Mouse (Mus musculus) frontal cortex, postnatal 36 days (tissue): ENCODE measurements at regions not wholly inside any gene's neighbourhood (a gene's known extent, or its start where the extent isn't known, plus 50 kb on each side); places are given as distances from the start of the nearest gene placed in this dataset.

Experiments used
- DNase-seq, 2 experiments: peaks; one replicate each; pipeline ENCODE4 v3.0.0; 2022; ENCODE audit warnings: low spot score in 2 of 2

GRCm38 (mm10) chr13:110784162-110784785 lies 389.4 kb downstream of the Plk2 start:
- DNase-seq: peak; percentile 12 to 20

- DNase-seq: peak; percentile 22 to 24
These were observed 390.0 kb downstream of the Plk2 start for GRCm38 (mm10) chr13:110784822-110785221.

DNA sequence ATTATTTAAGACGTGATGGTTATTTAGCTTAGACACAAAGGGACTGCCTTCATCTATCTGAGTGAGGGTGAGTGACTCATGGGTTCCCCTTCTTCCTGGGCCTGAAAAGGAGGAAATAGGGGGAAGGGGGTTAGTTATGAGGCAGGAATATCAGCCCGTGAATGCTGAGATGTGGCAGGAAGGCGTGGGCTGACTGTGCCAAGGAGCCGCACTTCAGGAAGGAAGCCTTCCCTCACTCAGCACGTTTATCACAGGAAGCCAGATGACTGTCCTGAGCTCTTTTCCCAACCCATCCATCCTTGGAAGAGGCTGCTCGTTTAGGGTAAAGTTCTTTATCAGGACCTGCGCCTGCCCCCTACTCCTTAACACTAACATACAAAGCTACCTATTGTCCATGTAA lies 403.5 kb downstream of the Plk2 start:
- no peak for DNase-seq

GRCm38 (mm10) chr13:110802841-110803240 lies 408.0 kb downstream of the Plk2 start:
- no peak for DNase-seq

DNA sequence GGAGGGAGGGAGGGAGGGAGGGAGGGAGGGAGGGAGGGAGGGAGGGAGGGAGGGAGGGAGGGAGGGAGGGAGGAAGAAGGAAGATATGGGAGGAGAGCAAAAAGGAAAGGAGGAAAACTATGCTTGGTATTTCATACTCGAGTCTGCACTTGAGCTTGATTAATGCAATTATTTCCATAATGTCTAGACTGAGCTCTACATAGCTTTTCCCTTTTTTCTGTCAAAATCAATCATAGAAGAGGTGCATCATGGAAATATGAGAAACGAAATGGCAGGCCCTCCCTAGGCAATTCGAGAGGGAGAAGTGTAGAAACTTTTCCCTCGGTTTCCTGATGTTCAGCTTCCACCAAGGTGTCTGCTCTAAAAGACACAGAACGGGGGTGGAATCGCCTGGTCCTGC lies 417.6 kb downstream of the Plk2 start:
- no peak for DNase-seq

- DNase-seq: no peak
These were observed 419.2 kb downstream of the Plk2 start for GRCm38 (mm10) chr13:110814066-110814465.

DNA sequence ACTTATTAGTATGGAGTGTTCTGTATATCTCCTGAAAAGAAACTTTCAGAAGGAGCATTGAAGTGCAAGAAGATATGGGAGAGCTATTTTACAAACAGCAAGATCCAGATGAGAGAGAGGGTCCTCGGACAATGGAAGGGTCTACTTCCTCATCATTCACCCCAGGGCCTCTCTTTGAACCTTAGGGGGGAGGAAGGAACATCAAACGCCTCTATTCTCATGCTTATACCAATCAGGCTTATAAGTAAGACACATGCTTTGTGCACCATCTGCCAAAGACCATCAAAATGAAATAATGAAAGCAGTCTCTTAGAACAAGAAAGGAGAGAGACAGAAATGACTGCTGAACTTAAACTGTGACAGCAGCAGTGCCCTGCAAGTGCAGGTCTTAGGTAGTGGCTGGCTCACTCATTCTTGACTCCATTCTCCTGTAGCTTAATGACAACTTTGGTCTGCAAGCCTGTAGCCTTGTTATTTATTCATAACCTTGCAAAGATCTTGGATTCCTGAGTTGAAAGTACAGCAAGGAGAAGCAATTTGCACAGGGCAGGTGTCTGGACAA lies 424.5 kb downstream of the Plk2 start:
- DNase-seq: no peak

GRCm38 (mm10) chr13:110824878-110825277 lies 429.9 kb upstream of the Actbl2 start:
- DNase-seq: no peak

DNA sequence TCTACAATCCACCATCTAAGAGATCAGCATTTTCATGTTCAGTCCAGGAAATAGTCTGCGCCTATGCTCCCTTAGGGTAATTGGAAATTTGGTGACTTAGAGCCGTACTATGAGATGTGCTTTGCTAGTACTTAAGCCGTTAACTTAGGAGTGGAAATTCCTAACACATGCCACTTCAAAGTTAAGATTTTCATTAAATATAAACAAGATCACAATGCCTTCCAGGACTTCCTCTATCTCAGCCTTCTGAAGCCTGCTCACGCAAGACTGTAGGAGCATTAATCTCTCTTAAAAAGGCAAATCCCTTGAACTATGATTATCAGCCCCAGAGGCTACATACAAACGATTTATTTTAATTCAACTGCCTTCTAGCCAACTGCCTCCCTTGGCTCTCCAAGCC lies 422.4 kb upstream of the Actbl2 start:
- DNase-seq: no peak

DNA sequence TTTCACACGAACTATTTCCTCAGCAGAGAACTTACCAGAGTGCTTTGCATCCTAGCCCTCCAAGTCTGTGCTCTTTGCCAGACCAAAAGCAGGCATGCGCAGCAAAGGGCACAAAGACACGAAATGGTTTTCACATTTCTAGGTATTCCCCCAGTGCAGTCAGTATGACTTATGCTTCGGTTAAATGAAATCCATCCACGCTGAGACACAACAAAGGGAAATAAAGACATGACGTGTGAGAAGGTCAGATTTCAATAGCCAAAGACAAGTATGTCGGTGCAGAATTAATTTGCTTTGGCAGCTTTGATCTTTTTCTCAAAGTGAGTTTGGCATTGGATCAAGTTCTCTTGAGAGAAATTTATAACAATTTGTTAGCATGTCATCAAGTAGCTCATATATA lies 417.9 kb upstream of the Actbl2 start:
- DNase-seq: no peak

GRCm38 (mm10) chr13:110841949-110842348 lies 412.9 kb upstream of the Actbl2 start:
- peak in 1 of 2 experiments; percentile 14 for DNase-seq

GRCm38 (mm10) chr13:110845695-110846094 lies 409.1 kb upstream of the Actbl2 start:
- no peak for DNase-seq

DNA sequence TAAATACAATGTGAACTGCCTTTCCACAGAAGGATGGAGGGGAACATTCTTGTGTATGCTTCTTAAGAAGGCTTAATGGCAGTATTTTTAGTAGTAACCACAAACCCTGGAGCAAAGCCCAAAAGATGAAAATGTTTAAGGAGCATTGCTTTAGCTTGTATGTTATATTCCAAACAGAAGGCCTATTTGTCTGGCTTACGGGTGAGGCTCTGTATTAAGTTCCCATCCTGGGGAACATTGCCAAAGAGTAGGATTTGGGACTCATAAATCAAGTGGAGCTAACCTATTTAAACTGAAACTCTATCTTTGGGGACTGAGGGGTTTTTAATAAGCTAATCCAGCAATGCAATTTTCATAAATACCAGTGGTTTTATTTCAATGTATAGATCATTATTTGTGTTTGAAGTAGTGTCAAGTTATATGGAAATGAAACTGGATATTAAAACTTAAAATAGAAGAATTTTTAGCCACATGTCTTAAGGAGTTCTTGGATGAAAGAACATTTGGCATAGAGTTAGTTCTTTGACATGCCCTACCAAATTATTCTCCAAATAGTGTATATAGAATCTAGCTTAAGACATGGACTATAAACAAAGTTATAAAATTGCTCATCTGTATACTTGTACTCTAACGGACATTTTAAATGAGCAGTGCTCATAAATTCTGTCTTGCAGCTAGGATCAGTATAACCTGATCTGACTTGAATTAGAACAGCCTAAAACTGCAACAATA lies 401.7 kb upstream of the Actbl2 start:
- DNase-seq: no peak

GRCm38 (mm10) chr13:110854213-110854612 lies 400.6 kb upstream of the Actbl2 start:
- no peak for DNase-seq

GRCm38 (mm10) chr13:110865902-110866512 lies 388.8 kb upstream of the Actbl2 start:
- DNase-seq: no peak

DNA sequence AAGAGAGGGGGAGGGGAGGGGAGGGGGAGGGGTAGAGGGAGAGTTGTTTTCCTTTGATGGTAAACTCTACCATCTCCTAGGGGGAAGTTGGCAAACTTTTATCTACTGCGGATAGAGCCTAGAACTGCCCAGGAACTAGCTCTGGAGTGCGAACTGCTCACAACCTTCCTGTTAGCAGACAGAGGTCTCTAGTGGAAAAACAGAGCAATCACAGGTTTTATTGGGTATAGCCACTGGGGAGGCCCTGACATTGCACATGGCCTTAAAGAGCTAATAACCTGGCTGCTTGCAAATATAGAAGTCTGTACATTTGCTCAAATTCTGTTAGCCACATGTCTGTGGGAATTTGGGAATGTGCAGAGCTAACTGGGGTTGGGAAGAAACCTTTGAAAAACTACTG lies 388.1 kb upstream of the Actbl2 start:
- no peak for DNase-seq

DNA sequence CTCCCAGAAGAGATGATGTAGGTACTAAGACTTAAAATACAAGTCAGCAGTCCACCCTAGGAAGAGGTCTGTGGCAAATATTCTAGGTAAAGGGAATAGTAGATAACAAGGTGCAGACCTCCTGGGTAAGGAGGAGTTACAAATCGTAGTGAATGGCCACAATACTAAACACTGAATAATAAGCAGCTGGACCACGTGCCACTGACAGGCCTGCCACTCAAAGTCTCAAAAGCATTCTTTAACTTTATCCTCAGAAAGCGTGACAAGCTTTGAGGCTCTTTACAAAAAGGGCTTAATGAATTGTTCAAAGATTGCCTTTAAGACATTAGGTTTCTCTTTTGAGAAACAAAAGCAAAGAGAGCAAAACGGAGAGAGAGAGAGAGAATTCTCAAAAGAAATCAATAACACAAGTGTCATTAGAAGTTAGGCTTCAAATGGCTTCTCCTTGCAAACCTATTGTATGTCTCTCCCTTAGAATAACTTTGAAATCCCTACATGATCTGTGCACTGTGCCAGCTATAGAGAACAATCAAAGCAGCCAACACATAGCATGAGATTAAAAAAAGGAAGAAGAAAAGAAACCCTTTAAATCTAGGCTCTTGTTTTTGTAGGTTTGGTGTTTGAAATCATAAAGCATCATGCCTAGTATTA lies 383.6 kb upstream of the Actbl2 start:
- no peak for DNase-seq

DNA sequence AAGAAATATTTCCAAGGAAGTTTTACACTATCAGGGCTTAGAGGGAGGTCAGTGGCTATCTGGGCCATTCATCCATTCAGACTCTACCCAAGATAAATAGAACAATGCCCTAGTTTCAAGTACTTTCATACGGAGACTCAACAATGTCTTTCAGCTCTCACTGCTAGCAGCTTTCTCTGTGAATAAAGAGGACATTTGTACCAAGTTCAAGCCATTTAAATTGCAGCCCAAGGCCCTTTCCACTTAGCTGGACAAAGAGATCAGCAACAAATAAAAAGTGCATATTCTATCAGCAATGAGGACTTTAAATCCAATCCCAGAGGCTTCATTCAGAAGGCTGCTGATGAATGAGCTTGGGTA lies 383.1 kb upstream of the Actbl2 start:
- no peak for DNase-seq

DNA sequence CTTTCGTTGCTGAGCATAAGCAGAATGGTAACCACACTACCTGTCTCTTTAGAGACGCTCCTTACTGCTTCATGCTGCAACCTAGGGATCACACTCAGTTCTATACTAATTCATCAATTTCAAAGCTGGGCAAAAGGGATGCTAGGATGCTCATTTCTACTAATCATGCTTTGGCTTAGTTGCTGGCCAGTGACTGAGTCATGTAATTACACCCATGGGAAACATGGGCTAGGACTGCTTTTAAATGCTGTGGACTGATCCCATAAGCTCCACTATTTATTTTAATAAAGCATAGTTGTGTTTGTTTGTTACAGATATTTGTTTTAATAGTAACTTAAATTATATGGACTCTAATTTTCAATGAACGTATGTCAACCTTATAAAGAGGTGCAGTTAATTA lies 373.2 kb upstream of the Actbl2 start:
- DNase-seq: no peak

DNA sequence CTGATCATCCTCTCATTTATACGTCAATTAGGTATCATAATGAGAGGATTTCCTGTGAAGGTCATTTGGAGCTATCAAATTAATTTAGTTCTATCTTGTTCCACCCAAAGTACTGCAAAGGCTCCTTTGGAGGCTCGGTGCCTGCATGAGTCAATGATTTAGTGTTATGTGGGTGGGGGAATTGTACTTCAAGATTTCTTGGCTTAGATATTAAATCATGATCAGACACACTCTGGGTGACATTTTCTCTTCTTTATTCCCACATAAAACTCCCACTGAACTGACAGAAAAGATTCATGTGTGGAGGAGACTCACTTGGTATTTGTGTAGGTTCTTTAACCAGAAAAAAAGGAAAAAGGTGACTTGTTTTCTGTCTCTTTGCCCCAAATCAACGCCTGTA lies 372.6 kb upstream of the Actbl2 start:
- DNase-seq: peak in 1 of 2 experiments; percentile 13

DNA sequence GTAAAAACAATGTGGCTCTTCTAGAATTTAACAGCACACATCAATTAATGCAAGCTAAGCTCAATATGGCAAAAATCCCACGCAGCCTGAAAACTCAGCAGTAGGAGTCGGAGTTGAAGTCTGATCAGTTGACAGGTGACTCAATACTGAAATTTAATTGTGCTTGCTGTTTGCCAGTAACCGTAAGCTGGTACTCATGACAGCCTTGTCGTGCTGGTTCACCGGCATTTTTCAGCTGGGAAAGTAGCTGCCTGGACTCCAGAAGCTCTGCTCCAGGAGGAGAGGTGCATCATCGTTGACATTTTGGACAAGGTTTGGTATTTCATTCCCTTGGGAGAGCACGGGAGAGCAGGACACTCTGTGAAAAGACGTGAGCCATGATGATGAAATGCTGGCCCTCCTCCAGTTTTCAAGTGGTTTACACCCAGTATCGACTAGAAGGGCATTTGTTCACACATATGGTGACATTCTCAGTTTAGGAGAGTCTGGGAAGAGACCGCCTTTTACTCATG lies 372.1 kb upstream of the Actbl2 start:
- DNase-seq: peak; percentile 51 to 70

DNA sequence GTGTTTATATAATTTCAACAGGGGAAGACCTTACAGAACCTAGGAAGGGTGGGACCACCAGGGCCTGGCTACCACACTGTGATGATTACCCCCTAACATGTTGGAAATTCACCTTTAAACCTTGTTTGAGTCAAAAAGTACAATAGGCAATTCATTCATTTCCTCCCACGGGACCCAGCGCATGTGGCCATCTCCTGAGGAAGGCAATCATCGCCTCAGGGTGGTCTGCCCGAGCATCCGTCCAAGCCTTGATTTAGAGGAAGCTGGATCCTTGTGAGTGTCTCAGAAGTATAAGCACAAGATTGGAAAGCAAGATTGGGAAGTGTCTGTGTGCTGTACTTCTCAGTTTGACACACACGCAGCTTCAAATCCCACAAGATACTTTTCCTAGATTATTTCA lies 360.9 kb upstream of the Actbl2 start:
- no peak for DNase-seq
